Mouse (Mus musculus): ENCODE results near the gene Ermp1. TPM values are rescaled to one million over a fixed set of nuclear protein-coding genes. Genes with fewer than 3 reads are reported as not detected.

The Ermp1 gene
- polyA plus RNA-seq, 1 experiment from 2014 or later = 7.4 TPM

GRCm38 (mm10) chr19:29563258-29563779 is 84.9 kb downstream of the Ermp1 start:
- Histone ChIP-seq H3K36me3 (ENCODE audit: control insufficient read depth, insufficient read depth, low read length) (0 out of 2 replicates have a peak, but pooled peaks cover 4% of the 10 kb centered on the region), H3K4me3 (ENCODE audit: control insufficient read depth in 1 of 2, insufficient read depth in 1 of 2, low read depth in 1 of 2, low read length in 2 of 2) (no peak overlapping the region), H3K27me3 (ENCODE audit: control insufficient read depth, insufficient read depth, low read length) (no peaks in the 10 kb centered on the region), H3K4me2 (ENCODE audit: low read length) (no peak overlapping the region), H3K4me1 (ENCODE audit: control insufficient read depth in 2 of 2, insufficient read depth in 2 of 2, low read length in 2 of 2) (peaks cover 0 to 4% of the 10 kb centered on the region in 2 experiments; a peak in 1 of 4 replicates), H3K9ac (ENCODE audit: low read length) (no peak overlapping the region), H3K9me3 (ENCODE audit: control insufficient read depth, low read length) (no peaks in the 10 kb centered on the region), H3K27ac (replicated peaks in 1 of 2; ENCODE audit: control insufficient read depth in 1 of 2, insufficient read depth in 1 of 2, low read depth in 2 of 2, low read length in 2 of 2) (no peak overlapping the region; a peak in 1 of 4 replicates)
- WGBS = 48% methylated on average over 7 of the region's 7 CpGs
- no peak for ATAC-seq (ENCODE audit: insufficient number of reproducible peaks, insufficient read depth, low FRiP score, low read depth)

GRCm38 (mm10) chr19:29562603-29563002 is 85.6 kb downstream of the Ermp1 start:
- H3K36me3 ChIP-seq (ENCODE audit: control insufficient read depth, insufficient read depth, low read length) = no peaks in the 10 kb centered on the region
- H3K4me2 ChIP-seq (ENCODE audit: low read length) = no peak overlapping the region
- H3K27me3 ChIP-seq (ENCODE audit: control insufficient read depth, insufficient read depth, low read length) = no peaks in the 10 kb centered on the region
- H3K9ac ChIP-seq (ENCODE audit: low read length) = no peak overlapping the region
- no peaks in the 10 kb centered on the region for H3K9me3 ChIP-seq (ENCODE audit: control insufficient read depth, low read length)
- H3K4me3 ChIP-seq (ENCODE audit: control insufficient read depth in 1 of 2, insufficient read depth in 1 of 2, low read depth in 1 of 2, low read length in 2 of 2) = no peak overlapping the region
- WGBS = 73% methylated on average over 3 of the region's 3 CpGs
- no peak overlapping the region for H3K27ac ChIP-seq (replicated peaks in 1 of 2; ENCODE audit: control insufficient read depth in 1 of 2, insufficient read depth in 1 of 2, low read depth in 2 of 2, low read length in 2 of 2)
- no peak for ATAC-seq (ENCODE audit: insufficient number of reproducible peaks, insufficient read depth, low FRiP score, low read depth)
- H3K4me1 ChIP-seq (ENCODE audit: control insufficient read depth in 2 of 2, insufficient read depth in 2 of 2, low read length in 2 of 2) = peaks cover 0 to 4% of the 10 kb centered on the region in 2 experiments; a peak in 1 of 4 replicates

GRCm38 (mm10) chr19:29562166-29562565 is 86.0 kb downstream of the Ermp1 start:
- Histone ChIP-seq H3K9me3 (ENCODE audit: control insufficient read depth, low read length) (no peaks in the 10 kb centered on the region), H3K36me3 (ENCODE audit: control insufficient read depth, insufficient read depth, low read length) (no peaks in the 10 kb centered on the region), H3K27me3 (ENCODE audit: control insufficient read depth, insufficient read depth, low read length) (no peaks in the 10 kb centered on the region), H3K27ac (replicated peaks in 1 of 2; ENCODE audit: control insufficient read depth in 1 of 2, insufficient read depth in 1 of 2, low read depth in 2 of 2, low read length in 2 of 2) (no peak overlapping the region), H3K9ac (ENCODE audit: low read length) (no peak overlapping the region), H3K4me2 (ENCODE audit: low read length) (no peak overlapping the region), H3K4me1 (ENCODE audit: control insufficient read depth in 2 of 2, insufficient read depth in 2 of 2, low read length in 2 of 2) (peaks cover 0 to 4% of the 10 kb centered on the region in 2 experiments; a peak in 1 of 4 replicates), H3K4me3 (ENCODE audit: control insufficient read depth in 1 of 2, insufficient read depth in 1 of 2, low read depth in 1 of 2, low read length in 2 of 2) (no peak overlapping the region)
- no peak for ATAC-seq (ENCODE audit: insufficient number of reproducible peaks, insufficient read depth, low FRiP score, low read depth)
- 70% methylated on average over 4 of the region's 4 CpGs for WGBS

Other genes starting within 250 kb of the Ermp1 start
- gene Pdcd1lg2, start 237.5 kb downstream of the Ermp1 start, polyA plus RNA-seq (2014; fragmentation: Nextera tagmentation; extraction: Ambion mirVana) = not detected in 2 replicates
- 8.3 and 9.7 TPM in 2 replicates for gene Ric1, start 126.1 kb downstream of the Ermp1 start, polyA plus RNA-seq (2014; fragmentation: Nextera tagmentation; extraction: Ambion mirVana)
- gene Mlana, start 49.4 kb upstream of the Ermp1 start, polyA plus RNA-seq (2014; fragmentation: Nextera tagmentation; extraction: Ambion mirVana) = 1.6 and 1.7 TPM in 2 replicates
- 5.1 and 6.0 TPM in 2 replicates for gene 9930021J03Rik, start 157.6 kb upstream of the Ermp1 start, polyA plus RNA-seq (2014; fragmentation: Nextera tagmentation; extraction: Ambion mirVana)
- gene Ranbp6, start 164.6 kb upstream of the Ermp1 start, polyA plus RNA-seq (2014; fragmentation: Nextera tagmentation; extraction: Ambion mirVana) = 18.2 and 19.2 TPM in 2 replicates

All from heart, embryonic 14.5 days (tissue).